Mouse (Mus musculus) heart, adult 2 months (tissue): ENCODE measurements around the gene Ttc25. TPM values are rescaled to one million over a fixed set of nuclear protein-coding genes. Genes with fewer than 3 reads are reported as not detected.

Experiments used
- DNase-seq, 2 experiments: peaks; one replicate each; pipeline ENCODE4 v3.0.0; 2021
- H3K27ac ChIP-seq: fragments of 200-600 bp; 2 replicates; pipeline ENCODE4 v1.8.1; 2022
- H3K27me3 ChIP-seq: fragments of 200-500 bp; 2 replicates; pipeline ENCODE4 v1.6.1; 2012; ENCODE audit warnings: mild to moderate bottlenecking, low read length, inconsistent platforms, mixed read lengths; ENCODE audit not compliant: control insufficient read depth, insufficient read depth
- H3K36me3 ChIP-seq: fragments of 200-500 bp; 2 replicates; pipeline ENCODE4 v1.6.1; 2012; ENCODE audit warnings: low read length, inconsistent platforms; ENCODE audit not compliant: control insufficient read depth, insufficient read depth
- H3K4me1 ChIP-seq: fragments of 200-500 bp; 2 replicates; pipeline ENCODE4 v1.6.1; 2011; ENCODE audit warnings: low read length; ENCODE audit not compliant: control insufficient read depth, insufficient read depth
- H3K4me3 ChIP-seq: fragments of 200-600 bp; 2 replicates; pipeline ENCODE4 v1.8.1; 2022
- H3K79me2 ChIP-seq: fragments of 200-500 bp; replicated peaks from 2 replicates; pipeline ENCODE4 v1.6.1; 2012; ENCODE audit warnings: mild to moderate bottlenecking, inconsistent platforms, low read length, moderate library complexity, mixed read lengths; ENCODE audit not compliant: control insufficient read depth, insufficient read depth
- H3K9ac ChIP-seq: fragments of 200-500 bp; 2 replicates; pipeline ENCODE4 v1.6.1; 2012; ENCODE audit warnings: low read depth, mild to moderate bottlenecking, control low read depth, inconsistent platforms, low read length, mixed read lengths
- CTCF ChIP-seq: fragments of 200-600 bp; IDR thresholded peaks from 2 replicates; pipeline ENCODE4 v1.8.1; 2022; ENCODE audit warnings: antibody characterized with exemption, mild to moderate bottlenecking, moderate library complexity
- EP300 ChIP-seq: fragments of 200-500 bp; IDR thresholded peaks from 2 replicates; pipeline ENCODE4 v1.6.1; 2011; ENCODE audit warnings: low read depth, low read length, control low read depth; ENCODE audit not compliant: insufficient read depth
- POLR2A ChIP-seq: fragments of 200-500 bp; IDR thresholded peaks from 2 replicates; pipeline ENCODE4 v1.6.1; 2011; ENCODE audit warnings: mild to moderate bottlenecking, low read depth, low read length, control low read depth; ENCODE audit not compliant: insufficient read depth
- WGBS: fragments of 180-500 bp; shearing (Covaris S2); methylation state at CpG from one replicate; pipeline ENCODE4 v1.1.7; 2018; 5-methylcytosine and 5-hydroxymethylcytosine counted together
- intact Hi-C: fragments of 180-260 bp; cut with DNase I; formaldehyde crosslinking; loops from one replicate; pipeline ENCODE4 v1.15.1; 2025
- polyA plus RNA-seq: library from polyadenylated mRNA; depleted of rRNA; stranded (reverse); fragments of >200 nt; gene quantifications from 2 replicates; pipeline ENCODE4 v1.2.3, GENCODE M21; 2012
- total RNA-seq, 2 experiments: library from RNA; stranded (reverse); gene quantifications; 2 replicates each; pipeline ENCODE4 v1.2.3; 2021

Gene Ttc25
- total and polyA plus RNA-seq, 3 experiments = 0.18 to 0.37 TPM; not detected in 1

- Histone ChIP-seq H3K9ac (no peak overlapping the region), H3K36me3 (no peaks in the 10 kb centered on the region), H3K27ac (no peak overlapping the region), H3K4me1 (peaks cover 3% of the 10 kb centered on the region), H3K4me3 (no peak overlapping the region), H3K79me2 (no peaks in the 10 kb centered on the region), H3K27me3 (no peaks in the 10 kb centered on the region)
- no peak for DNase-seq
- intact Hi-C loops = no loop called here
- WGBS = 74% methylated on average over 8 of the region's 8 CpGs
- TF ChIP-seq CTCF (no peak), POLR2A (no peak), EP300 (no peak)
These were observed 4.1 kb downstream of the Ttc25 start for GRCm38 (mm10) chr11:100549466-100549865.

- Histone ChIP-seq H3K9ac (no peak overlapping the region), H3K4me1 (peaks cover 3% of the 10 kb centered on the region), H3K4me3 (no peak overlapping the region), H3K27ac (no peak overlapping the region), H3K27me3 (no peaks in the 10 kb centered on the region), H3K36me3 (no peaks in the 10 kb centered on the region), H3K79me2 (no peaks in the 10 kb centered on the region)
- no peak for TF ChIP-seq POLR2A
- no peak for TF ChIP-seq CTCF
- no peak for TF ChIP-seq EP300
- WGBS = 64% methylated on average over 6 of the region's 6 CpGs
- DNase-seq = no peak
- intact Hi-C loops = no loop called here
These were observed 4.7 kb downstream of the Ttc25 start for GRCm38 (mm10) chr11:100550101-100550500.

GRCm38 (mm10) chr11:100552842-100553241, 7.4 kb downstream of the Ttc25 start:
- WGBS = 68% methylated on average over 4 of the region's 4 CpGs
- no peak overlapping the region for H3K9ac ChIP-seq
- H3K79me2 ChIP-seq = no peaks in the 10 kb centered on the region
- no peak overlapping the region for H3K4me3 ChIP-seq
- H3K27ac ChIP-seq = no peak overlapping the region
- H3K36me3 ChIP-seq = no peaks in the 10 kb centered on the region
- no peaks in the 10 kb centered on the region for H3K27me3 ChIP-seq
- H3K4me1 ChIP-seq = no peaks in the 10 kb centered on the region; the same call in 1 of the 2 replicates
- TF ChIP-seq CTCF (no peak), POLR2A (no peak), EP300 (no peak)
- intact Hi-C loops = no loop called here
- DNase-seq = no peak

- no peak for TF ChIP-seq POLR2A
- peak; percentile 78 for TF ChIP-seq CTCF
- TF ChIP-seq EP300 = no peak
- intact Hi-C loops = loop anchor here (2.0 to 5.0 kb wide), 4 partner anchors 43 to 193 kb away; no protein-coding TSS in a partner anchor
- peak in 1 of 2 experiments; percentile 61 for DNase-seq
- 12% methylated on average over 11 of the region's 11 CpGs for WGBS
- H3K27ac ChIP-seq = no peak overlapping the region
- H3K4me1 ChIP-seq = no peaks in the 10 kb centered on the region; the same call in 1 of the 2 replicates
- H3K79me2 ChIP-seq = no peaks in the 10 kb centered on the region
- H3K36me3 ChIP-seq = no peaks in the 10 kb centered on the region
- H3K9ac ChIP-seq = peak overlapping the region; percentile 44; the same call in 1 of the 2 replicates
- no peaks in the 10 kb centered on the region for H3K27me3 ChIP-seq
- H3K4me3 ChIP-seq = no peak overlapping the region
These were observed 10.2 kb downstream of the Ttc25 start for GRCm38 (mm10) chr11:100555583-100555982.

- no peaks in the 10 kb centered on the region for H3K36me3 ChIP-seq
- H3K9ac ChIP-seq = no peak overlapping the region
- intact Hi-C loops = loop anchor here (5.0 kb wide), 2 partner anchors 45 to 195 kb away; no protein-coding TSS in a partner anchor
- no peaks in the 10 kb centered on the region for H3K79me2 ChIP-seq
- TF ChIP-seq EP300 (no peak), CTCF (no peak), POLR2A (no peak)
- DNase-seq = no peak
- no peaks in the 10 kb centered on the region; the same call in 1 of the 2 replicates for H3K4me1 ChIP-seq
- no peaks in the 10 kb centered on the region for H3K27me3 ChIP-seq
- WGBS = 77% methylated on average over 3 of the region's 3 CpGs
- no peak overlapping the region for H3K27ac ChIP-seq
- H3K4me3 ChIP-seq = no peak overlapping the region
These were observed 12.2 kb downstream of the Ttc25 start for GRCm38 (mm10) chr11:100557563-100557962.

GRCm38 (mm10) chr11:100559476-100559875, 14.1 kb downstream of the Ttc25 start:
- no peaks in the 10 kb centered on the region for H3K27me3 ChIP-seq
- TF ChIP-seq CTCF (no peak), EP300 (no peak)
- WGBS = 58% methylated on average over 7 of the region's 7 CpGs
- H3K4me1 ChIP-seq = no peaks in the 10 kb centered on the region; the same call in 1 of the 2 replicates
- no peak overlapping the region for H3K9ac ChIP-seq
- no peak overlapping the region for H3K27ac ChIP-seq
- intact Hi-C loops = loop anchor here (5.0 kb wide), 2 partner anchors 47 to 197 kb away; no protein-coding TSS in a partner anchor
- H3K79me2 ChIP-seq = no peaks in the 10 kb centered on the region
- no peak for DNase-seq
- no peaks in the 10 kb centered on the region for H3K36me3 ChIP-seq
- no peak overlapping the region for H3K4me3 ChIP-seq
